Mouse (Mus musculus): ENCODE data around the gene Pigu. TPM values are rescaled to one million over a fixed set of nuclear protein-coding genes. Genes with fewer than 3 reads are reported as not detected.
A peak's percentile ranks its signal among the peaks of the same experiment; 100 is the strongest.

The Pigu gene
- polyA plus RNA-seq, 1 experiment = 20.3 TPM

GRCm38 (mm10) chr2:155249588-155249987 is 107.6 kb downstream of the Pigu start:
- Histone ChIP-seq H3K4me1 (ENCODE audit: control insufficient read depth, insufficient read depth, insufficient read length, low read length) (no peaks in the 10 kb centered on the region), H3K4me3 (ENCODE audit: insufficient read depth, low read depth, low read length) (no peak overlapping the region), H3K27ac (replicated peaks; ENCODE audit: low read depth, low read length) (no peak overlapping the region)

GRCm38 (mm10) chr2:155248718-155249117 is 108.5 kb downstream of the Pigu start:
- Histone ChIP-seq H3K27ac (replicated peaks; ENCODE audit: low read depth, low read length) (no peak overlapping the region), H3K4me1 (ENCODE audit: control insufficient read depth, insufficient read depth, insufficient read length, low read length) (no peaks in the 10 kb centered on the region), H3K4me3 (ENCODE audit: insufficient read depth, low read depth, low read length) (no peak overlapping the region)

GRCm38 (mm10) chr2:155248206-155248605 is 109.0 kb downstream of the Pigu start:
- no peak overlapping the region for H3K27ac ChIP-seq (replicated peaks; ENCODE audit: low read depth, low read length)
- no peak overlapping the region for H3K4me3 ChIP-seq (ENCODE audit: insufficient read depth, low read depth, low read length)
- no peaks in the 10 kb centered on the region for H3K4me1 ChIP-seq (ENCODE audit: control insufficient read depth, insufficient read depth, insufficient read length, low read length)

GRCm38 (mm10) chr2:155246231-155246630 is 111.0 kb downstream of the Pigu start:
- Histone ChIP-seq H3K4me3 (ENCODE audit: insufficient read depth, low read depth, low read length) (no peak overlapping the region), H3K27ac (replicated peaks; ENCODE audit: low read depth, low read length) (no peak overlapping the region), H3K4me1 (ENCODE audit: control insufficient read depth, insufficient read depth, insufficient read length, low read length) (peaks cover 5% of the 10 kb centered on the region)

GRCm38 (mm10) chr2:155242296-155242855 is 114.9 kb downstream of the Pigu start:
- Histone ChIP-seq H3K4me3 (ENCODE audit: insufficient read depth, low read depth, low read length) (no peak overlapping the region), H3K4me1 (ENCODE audit: control insufficient read depth, insufficient read depth, insufficient read length, low read length) (peaks cover 16% of the 10 kb centered on the region), H3K27ac (replicated peaks; ENCODE audit: low read depth, low read length) (peak overlapping the region; percentile 75)

GRCm38 (mm10) chr2:155240915-155241314 is 116.3 kb downstream of the Pigu start:
- peak overlapping the region; percentile 51 for H3K27ac ChIP-seq (replicated peaks; ENCODE audit: low read depth, low read length)
- H3K4me1 ChIP-seq (ENCODE audit: control insufficient read depth, insufficient read depth, insufficient read length, low read length) = peaks cover 19% of the 10 kb centered on the region

GRCm38 (mm10) chr2:155237276-155237675 is 120.0 kb downstream of the Pigu start:
- H3K4me3 ChIP-seq (ENCODE audit: insufficient read depth, low read depth, low read length) = peak overlapping the region; percentile 89
- H3K27ac ChIP-seq (replicated peaks; ENCODE audit: low read depth, low read length) = peak overlapping the region; percentile 47
- peaks cover 19% of the 10 kb centered on the region for H3K4me1 ChIP-seq (ENCODE audit: control insufficient read depth, insufficient read depth, insufficient read length, low read length)

More at GRCm38 (mm10) chr2:155240915-155241314, 116.3 kb downstream of the Pigu start:
- no peak overlapping the region for H3K4me3 ChIP-seq (ENCODE audit: insufficient read depth, low read depth, low read length)

GRCm38 (mm10) chr2:155236362-155236992 is 120.8 kb downstream of the Pigu start, which contains the start of gene Dynlrb1:
Dynlrb1 (plus strand) TSS chr2:155236533.
- peak within 1 kb of the TSS; percentile 89 for H3K4me3 ChIP-seq (ENCODE audit: insufficient read depth, low read depth, low read length)
- peaks cover 16% of the 10 kb centered on the region for H3K4me1 ChIP-seq (ENCODE audit: control insufficient read depth, insufficient read depth, insufficient read length, low read length)
- H3K27ac ChIP-seq (replicated peaks; ENCODE audit: low read depth, low read length) = peak within 1 kb of the TSS; percentile 79

- peak overlapping the region; percentile 89 for H3K4me3 ChIP-seq (ENCODE audit: insufficient read depth, low read depth, low read length)
- H3K4me1 ChIP-seq (ENCODE audit: control insufficient read depth, insufficient read depth, insufficient read length, low read length) = peaks cover 11% of the 10 kb centered on the region
- peak overlapping the region; percentile 79 for H3K27ac ChIP-seq (replicated peaks; ENCODE audit: low read depth, low read length)
These were observed 121.4 kb downstream of the Pigu start for GRCm38 (mm10) chr2:155235746-155236361.

Other genes with a start within 250 kb of the Pigu start
- gene Itch, start 223.9 kb downstream of the Pigu start, polyA plus RNA-seq (2012; ENCODE audit: insufficient read depth, insufficient read length, missing spikeins) = 18.4 and 18.6 TPM in 2 replicates
- gene Dynlrb1, start 120.9 kb downstream of the Pigu start, polyA plus RNA-seq (2012; ENCODE audit: insufficient read depth, insufficient read length, missing spikeins) = 372 and 376 TPM in 2 replicates
- gene Map1lc3a, start 81.1 kb downstream of the Pigu start, polyA plus RNA-seq (2012; ENCODE audit: insufficient read depth, insufficient read length, missing spikeins) = 428 and 471 TPM in 2 replicates
- 229 and 288 TPM in 2 replicates for gene Trp53inp2, start 23.6 kb upstream of the Pigu start, polyA plus RNA-seq (2012; ENCODE audit: insufficient read depth, insufficient read length, missing spikeins)
- 11.5 and 13.5 TPM in 2 replicates for gene Ncoa6, start 116.5 kb upstream of the Pigu start, polyA plus RNA-seq (2012; ENCODE audit: insufficient read depth, insufficient read length, missing spikeins)
- gene Acss2, start 160.5 kb upstream of the Pigu start, polyA plus RNA-seq (2012; ENCODE audit: insufficient read depth, insufficient read length, missing spikeins) = 514 and 528 TPM in 2 replicates
- not detected in 2 replicates for gene Ggt7, start 160.8 kb upstream of the Pigu start, polyA plus RNA-seq (2012; ENCODE audit: insufficient read depth, insufficient read length, missing spikeins)
- gene Gss, start 235.4 kb upstream of the Pigu start, polyA plus RNA-seq (2012; ENCODE audit: insufficient read depth, insufficient read length, missing spikeins) = 15.7 and 25.5 TPM in 2 replicates